ENCODE assay signal across 17 mouse cellular contexts in genomic region chr1:22763376-22763775, GRCm38 (mm10). TPM values are rescaled to one million over a fixed set of nuclear protein-coding genes. Genes with fewer than 3 reads are reported as not detected.
A peak's percentile ranks its signal among the peaks of the same experiment; 100 is the strongest.
DNase-seq lines count a peak whose midpoint lies in the region; ATAC-seq lines count a peak whose summit lies in the region.
"Had no signal": no experiment of that assay in that cellular context is flagged by ENCODE, and none has a peak within 500 bp of the region (broad histone marks: within the 10 kb centered on the region; RNA-seq: fewer than 3 reads in every experiment).

No protein-coding gene starts in this region.

- DNase-seq in frontal cortex, postnatal 10 days (ENCODE audit: low spot score in 2 of 2): no peak
- peak; percentile 6 to 29 for DNase-seq in left cerebral cortex, adult 18-20 months (ENCODE audit: low spot score in 2 of 2)
- DNase-seq in left cerebral cortex, postnatal 4 days: no peak
- peak; percentile 7 for DNase-seq in lung, postnatal 36 days
- no peak for DNase-seq in lung, adult 18-20 months
- DNase-seq in brain, adult 2 months (ENCODE audit: low read depth, low spot score): peak; percentile 80
- no peak for DNase-seq in cerebellum, postnatal 36 days
- DNase-seq: adrenal gland, postnatal 10 days; B cell, adult 2 months; cerebellum, adult 11-12 months; cerebellum, adult 9-10 months; cerebellum, postnatal 25 days; forebrain, postnatal 0 days; gastrocnemius, postnatal 36 days; heart, adult 11 months; heart, postnatal 36 days had no signal

- intact Hi-C loops in left cerebral cortex, postnatal 4 days (cut with DNase I): no loop called here

- peak; percentile 93 for ATAC-seq in frontal cortex, adult (ENCODE audit: low TSS enrichment)
- ATAC-seq: forebrain, postnatal 0 days had no signal

RNA-seq across cellular contexts. Expression of gene Rims1, which starts 42.4 kb away (rescaled TPM):
- 100 to 1,000 TPM; 337 to 342 TPM for total RNA-seq in left cerebral cortex, adult 18-20 months (2021)
- total RNA-seq in left cerebral cortex, postnatal 4 days (2021): 100 to 1,000 TPM; 158 to 169 TPM

Comparison
In these comparisons a context has a peak if more than half of its experiments do, and no peak if none do; other contexts are left out.
1. DNase-seq: peak in left cerebral cortex, adult 18-20 months (2 of 2), lung, postnatal 36 days (single experiment) and brain, adult 2 months (single experiment); none in frontal cortex, postnatal 10 days (0 of 2), left cerebral cortex, postnatal 4 days (single experiment), lung, adult 18-20 months (0 of 2) and cerebellum, postnatal 36 days (0 of 2).